Mouse (Mus musculus): ENCODE data around the gene Cnot8. TPM values are rescaled to one million over a fixed set of nuclear protein-coding genes. Genes with fewer than 3 reads are reported as not detected.
A peak's percentile ranks its signal among the peaks of the same experiment; 100 is the strongest.
"Not testable (repeated sequence)": the region's sequence is repeated elsewhere in the genome, so short reads cannot be mapped to it uniquely, and the experiment has no call there.

Cnot8 gene
- polyA plus RNA-seq, 1 experiment = 0.36 TPM

DNA sequence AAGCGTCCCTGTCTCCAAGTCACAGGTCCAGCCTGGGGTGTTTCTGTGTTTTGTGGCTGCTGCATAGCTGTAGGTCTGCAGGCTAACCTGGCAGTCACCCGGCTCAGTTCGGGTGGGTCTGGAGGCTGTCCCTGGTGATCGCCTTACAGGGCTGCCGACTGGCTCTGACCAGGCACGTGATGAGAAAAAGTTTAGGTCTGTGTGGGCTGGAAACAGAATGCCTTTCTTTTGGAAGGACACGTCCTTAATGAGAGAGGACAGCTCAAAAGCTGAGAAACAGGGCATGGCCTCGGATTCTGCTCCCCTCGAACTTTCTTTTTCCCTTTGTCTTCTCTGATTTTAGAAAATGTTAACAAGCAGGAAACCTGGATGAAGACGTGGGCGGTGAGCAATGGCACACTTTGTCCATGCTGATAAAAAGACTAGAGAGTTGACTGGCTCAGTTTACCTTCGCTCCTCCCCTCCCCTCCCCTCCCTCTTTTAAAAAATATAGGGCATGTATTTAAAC, 10.9 kb upstream of the Cnot8 start, which contains the start of gene Gm12248:
TSS of gene Gm12248 (minus strand) at position 114 of the 508 bp plus-strand sequence.
- no peak for TF ChIP-seq TAL1 (IDR thresholded peaks at IDR 0.05; ENCODE audit: low read length)
- no peak for TF ChIP-seq GATA1 (IDR thresholded peaks at IDR 0.05; ENCODE audit: low read length)
- Histone ChIP-seq H3K4me3 (replicated peaks) (peak within 1 kb of the TSS; percentile 40), H3K9me3 (ENCODE audit: control insufficient read depth, low read length) (no peaks in the 10 kb centered on the region), H3K27me3 (ENCODE audit: control insufficient read depth) (peaks cover 24% of the 10 kb centered on the region), H3K36me3 (ENCODE audit: control insufficient read depth) (no peaks in the 10 kb centered on the region), H3K4me1 (ENCODE audit: control insufficient read depth) (peaks cover 13% of the 10 kb centered on the region)

DNA sequence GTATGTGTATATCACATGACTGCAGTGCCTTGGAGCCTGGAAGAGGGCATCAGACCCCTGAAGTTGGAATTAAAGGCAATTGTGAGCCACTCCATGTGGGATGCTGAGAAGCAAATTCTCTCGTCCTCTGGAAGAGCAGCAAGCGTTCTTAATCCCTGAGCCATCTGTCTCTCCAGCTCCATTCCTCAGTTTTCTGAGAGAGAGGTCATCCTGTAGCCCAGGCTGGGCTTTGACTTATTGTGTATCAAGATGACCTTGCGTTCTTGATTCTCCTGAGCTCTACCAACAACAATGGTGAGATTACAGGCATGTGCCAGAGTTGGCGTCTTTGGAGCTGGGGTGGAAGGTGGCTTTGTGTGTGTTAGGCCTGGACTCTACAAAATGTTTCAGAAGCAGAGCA, 9.2 kb upstream of the Cnot8 start:
- peaks cover 13% of the 10 kb centered on the region for H3K4me1 ChIP-seq (ENCODE audit: control insufficient read depth)
- H3K4me3 ChIP-seq (replicated peaks) = no peak overlapping the region
- peaks cover 29% of the 10 kb centered on the region for H3K27me3 ChIP-seq (ENCODE audit: control insufficient read depth)
- no peaks in the 10 kb centered on the region for H3K9me3 ChIP-seq (ENCODE audit: control insufficient read depth, low read length)
- TF ChIP-seq GATA1 (IDR thresholded peaks at IDR 0.05; ENCODE audit: low read length) = no peak
- TF ChIP-seq TAL1 (IDR thresholded peaks at IDR 0.05; ENCODE audit: low read length) = no peak
- no peaks in the 10 kb centered on the region for H3K36me3 ChIP-seq (ENCODE audit: control insufficient read depth)

DNA sequence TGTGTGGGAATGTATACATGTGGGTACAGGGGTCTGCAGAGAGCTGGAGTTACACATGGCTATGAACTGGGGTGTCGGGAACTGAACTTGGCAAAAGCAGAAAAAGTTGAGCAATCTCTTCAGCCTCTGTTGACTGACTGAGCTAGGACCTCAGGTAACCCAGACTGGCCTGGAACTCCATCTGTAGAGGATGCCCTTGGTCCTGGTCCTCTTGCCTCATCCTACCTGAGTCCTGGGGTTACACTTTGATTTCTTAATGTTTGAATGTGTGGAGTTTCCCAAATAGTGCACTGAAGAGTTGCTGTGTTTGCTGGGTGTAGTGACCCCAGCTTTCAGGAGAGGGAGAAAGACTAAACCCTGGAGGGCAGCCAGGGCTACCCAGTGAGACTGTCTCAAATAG, 8.4 kb upstream of the Cnot8 start:
- TF ChIP-seq TAL1 (IDR thresholded peaks at IDR 0.05; ENCODE audit: low read length) (no peak), GATA1 (IDR thresholded peaks at IDR 0.05; ENCODE audit: low read length) (no peak)

DNA sequence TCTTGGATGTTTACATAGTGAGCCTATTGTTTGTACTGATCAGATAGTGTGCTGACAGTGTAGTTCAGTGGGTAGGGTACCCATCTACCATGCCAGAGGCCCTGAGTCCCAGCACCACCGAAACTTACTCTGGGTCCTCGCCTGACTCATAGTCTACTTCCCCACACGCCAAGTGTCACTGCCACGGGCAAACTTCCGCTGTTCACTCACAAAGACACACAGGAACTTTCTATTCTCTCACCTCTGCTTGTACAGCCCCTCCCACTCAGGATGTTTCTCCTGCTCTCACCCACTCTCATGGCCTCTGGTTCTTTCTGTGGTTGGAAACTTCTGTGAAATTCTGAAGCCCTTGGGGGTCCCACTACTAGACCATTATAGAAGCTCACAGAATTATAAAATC, 7.8 kb upstream of the Cnot8 start:
- no peak for TF ChIP-seq GATA1 (IDR thresholded peaks at IDR 0.05; ENCODE audit: low read length)
- no peak for TF ChIP-seq TAL1 (IDR thresholded peaks at IDR 0.05; ENCODE audit: low read length)
- H3K36me3 ChIP-seq (ENCODE audit: control insufficient read depth) = no peaks in the 10 kb centered on the region
- peaks cover 29% of the 10 kb centered on the region for H3K27me3 ChIP-seq (ENCODE audit: control insufficient read depth)
- peaks cover 13% of the 10 kb centered on the region for H3K4me1 ChIP-seq (ENCODE audit: control insufficient read depth)
- no peaks in the 10 kb centered on the region for H3K9me3 ChIP-seq (ENCODE audit: control insufficient read depth, low read length)
- H3K4me3 ChIP-seq (replicated peaks) = no peak overlapping the region

More for the DNA sequence above, 8.4 kb upstream of the Cnot8 start:
- Histone ChIP-seq H3K27me3 (ENCODE audit: control insufficient read depth) (peaks cover 29% of the 10 kb centered on the region), H3K4me1 (ENCODE audit: control insufficient read depth) (peaks cover 13% of the 10 kb centered on the region), H3K9me3 (ENCODE audit: control insufficient read depth, low read length) (no peaks in the 10 kb centered on the region), H3K4me3 (replicated peaks) (no peak overlapping the region), H3K36me3 (ENCODE audit: control insufficient read depth) (no peaks in the 10 kb centered on the region)

DNA sequence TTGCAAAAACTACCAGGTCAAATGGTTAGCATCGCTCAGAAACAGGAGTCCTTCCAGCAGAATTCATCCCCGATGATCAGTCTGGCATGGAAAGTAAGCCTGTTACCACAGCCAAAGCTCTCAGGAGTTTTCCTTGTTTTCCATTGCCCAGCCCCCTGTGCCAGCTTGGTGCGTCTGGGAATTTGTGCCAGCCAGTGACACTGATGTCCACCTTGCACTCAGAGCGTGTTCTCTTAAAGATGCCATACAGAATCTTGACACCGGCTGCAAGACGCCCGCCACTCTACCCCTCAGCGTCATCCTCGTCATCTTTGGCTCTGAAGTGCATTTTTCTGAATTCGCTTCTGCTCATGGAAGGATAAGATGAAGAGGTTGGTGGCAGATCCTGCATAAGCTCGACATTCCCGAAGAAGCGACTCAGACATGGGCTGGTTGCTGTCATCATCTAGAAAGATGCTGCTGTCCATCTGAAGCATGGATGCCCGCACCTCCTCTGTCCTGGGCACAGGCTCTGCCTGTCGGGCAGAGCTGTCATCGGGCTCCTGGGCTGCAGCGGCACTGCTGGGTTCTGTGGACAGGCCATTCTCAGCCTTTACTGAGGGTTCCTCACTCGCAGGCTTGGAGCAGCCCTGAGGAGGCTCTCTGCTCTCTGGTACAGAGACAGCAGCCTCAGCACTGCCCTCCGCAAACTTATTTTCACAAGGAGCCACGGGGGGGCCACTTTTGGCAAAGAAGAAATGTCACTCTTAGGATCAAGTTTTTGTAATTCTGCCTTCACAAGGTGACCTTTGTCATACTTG, 6.9 kb upstream of the Cnot8 start:
- Histone ChIP-seq H3K9me3 (ENCODE audit: control insufficient read depth, low read length) (no peaks in the 10 kb centered on the region), H3K4me3 (replicated peaks) (no peak overlapping the region), H3K4me1 (ENCODE audit: control insufficient read depth) (peaks cover 17% of the 10 kb centered on the region), H3K27me3 (ENCODE audit: control insufficient read depth) (peaks cover 29% of the 10 kb centered on the region), H3K36me3 (ENCODE audit: control insufficient read depth) (no peaks in the 10 kb centered on the region)
- TF ChIP-seq TAL1 (IDR thresholded peaks at IDR 0.05; ENCODE audit: low read length) = no peak
- no peak for TF ChIP-seq GATA1 (IDR thresholded peaks at IDR 0.05; ENCODE audit: low read length)

DNA sequence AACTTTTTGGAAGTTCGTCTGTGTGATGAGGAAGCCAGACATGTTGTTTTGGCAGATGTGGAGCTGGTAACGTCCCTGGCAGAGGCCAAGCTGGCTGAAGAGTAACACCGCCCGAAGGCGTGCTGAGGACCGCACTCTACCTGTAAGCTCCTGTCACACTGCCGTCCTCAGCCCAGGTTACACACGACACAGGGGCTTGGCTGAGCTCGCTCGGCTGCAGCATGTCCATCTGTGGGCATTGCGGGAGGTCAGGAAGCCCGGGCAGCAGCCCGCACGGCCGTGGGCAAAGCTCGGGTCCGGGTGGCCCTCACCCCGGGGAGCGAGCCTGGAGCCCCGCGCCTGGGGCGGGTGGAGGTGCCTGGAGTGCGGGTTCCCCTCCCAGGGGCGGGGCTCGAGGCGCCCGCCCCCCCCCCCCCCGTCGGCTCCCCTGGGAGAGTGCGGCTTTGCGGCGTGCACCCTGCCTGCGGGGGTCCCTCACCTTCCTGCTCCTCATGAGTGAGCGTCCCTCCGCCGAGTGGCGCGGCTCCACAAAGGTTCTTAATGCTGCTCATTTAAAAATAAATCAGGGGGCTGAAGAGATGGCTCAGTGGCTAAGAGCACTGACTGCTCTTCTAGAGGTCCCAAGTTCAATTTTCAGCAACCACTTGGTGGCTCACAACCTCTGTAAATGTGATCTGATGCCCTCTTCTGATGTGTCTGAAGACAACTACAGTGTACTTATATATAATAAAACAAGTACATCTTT, 6.2 kb upstream of the Cnot8 start:
- no peaks in the 10 kb centered on the region for H3K9me3 ChIP-seq (ENCODE audit: control insufficient read depth, low read length)
- TF ChIP-seq GATA1 (IDR thresholded peaks at IDR 0.05; ENCODE audit: low read length) = no peak
- TF ChIP-seq TAL1 (IDR thresholded peaks at IDR 0.05; ENCODE audit: low read length) = no peak
- H3K36me3 ChIP-seq (ENCODE audit: control insufficient read depth) = no peaks in the 10 kb centered on the region
- H3K27me3 ChIP-seq (ENCODE audit: control insufficient read depth) = peaks cover 29% of the 10 kb centered on the region
- H3K4me3 ChIP-seq (replicated peaks) = peak overlapping the region; percentile 17
- H3K4me1 ChIP-seq (ENCODE audit: control insufficient read depth) = peaks cover 17% of the 10 kb centered on the region

DNA sequence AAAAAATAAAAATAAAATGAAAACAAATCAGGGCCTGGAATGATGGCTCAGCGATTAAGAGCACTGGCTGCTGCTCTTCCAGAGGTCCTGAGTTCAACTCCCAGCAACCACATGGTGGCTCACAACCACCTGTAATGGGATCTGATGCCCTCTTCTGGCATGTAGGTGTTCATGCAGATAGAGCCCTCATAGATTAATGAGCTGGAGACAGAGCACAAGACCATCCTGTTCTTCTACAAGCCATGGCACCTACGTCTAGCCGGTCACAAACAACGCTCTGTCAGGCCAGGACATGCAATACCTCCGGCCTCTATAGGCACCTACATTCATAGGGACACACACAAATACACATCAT, 5.6 kb upstream of the Cnot8 start:
- Histone ChIP-seq H3K4me1 (ENCODE audit: control insufficient read depth) (peaks cover 19% of the 10 kb centered on the region), H3K27me3 (ENCODE audit: control insufficient read depth) (peaks cover 29% of the 10 kb centered on the region)
- not testable (repeated sequence) for H3K36me3 ChIP-seq (ENCODE audit: control insufficient read depth); H3K4me3 ChIP-seq (replicated peaks); H3K9me3 ChIP-seq (ENCODE audit: control insufficient read depth, low read length)

DNA sequence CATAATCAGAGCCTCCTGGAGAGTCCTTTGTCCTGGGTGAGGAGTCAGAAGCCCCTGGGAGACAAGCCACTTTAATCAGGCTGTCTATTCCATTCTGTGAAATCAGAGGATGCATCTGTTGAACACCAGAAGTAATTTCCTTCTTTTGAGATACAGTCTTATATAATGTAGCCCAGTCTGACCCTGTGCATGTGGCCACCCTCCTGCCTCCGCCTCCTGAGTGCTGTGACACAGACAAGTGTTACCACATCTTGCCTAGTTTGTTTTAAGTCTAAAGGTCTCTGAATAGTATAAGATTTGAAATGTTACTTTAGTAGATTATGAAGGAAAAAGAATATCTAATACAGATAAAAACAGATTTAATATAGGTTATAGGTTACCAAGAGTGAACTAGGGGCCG, 3.9 kb upstream of the Cnot8 start:
- no peaks in the 10 kb centered on the region for H3K36me3 ChIP-seq (ENCODE audit: control insufficient read depth)
- peaks cover 29% of the 10 kb centered on the region for H3K27me3 ChIP-seq (ENCODE audit: control insufficient read depth)
- no peak for TF ChIP-seq TAL1 (IDR thresholded peaks at IDR 0.05; ENCODE audit: low read length)
- H3K9me3 ChIP-seq (ENCODE audit: control insufficient read depth, low read length) = no peaks in the 10 kb centered on the region
- H3K4me3 ChIP-seq (replicated peaks) = no peak overlapping the region
- peaks cover 27% of the 10 kb centered on the region for H3K4me1 ChIP-seq (ENCODE audit: control insufficient read depth)

DNA sequence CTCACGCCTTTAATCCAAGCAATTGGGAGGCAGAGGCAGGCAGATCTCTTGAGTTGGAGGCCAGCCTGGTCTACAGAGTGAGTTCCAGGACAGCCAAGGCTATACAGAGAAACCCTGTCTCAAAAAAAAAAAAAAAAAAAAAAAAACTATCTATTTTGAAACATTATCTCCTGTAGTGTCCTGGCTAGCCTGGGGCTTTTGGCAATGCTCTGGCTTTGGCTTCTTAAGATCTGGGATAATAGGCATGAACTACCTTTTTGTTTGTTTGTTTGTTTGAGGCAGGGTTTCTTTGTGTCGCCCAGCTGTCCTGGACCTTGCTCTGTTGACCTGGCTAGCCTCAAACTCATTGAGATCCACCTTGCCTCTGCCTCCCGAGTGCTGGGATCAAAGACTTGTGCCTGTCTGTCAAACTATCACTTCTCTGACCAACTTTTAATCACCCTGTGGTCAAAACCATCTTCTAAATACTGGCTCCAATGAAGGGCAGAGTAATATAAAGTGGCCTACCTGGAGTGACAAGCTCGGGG, 2.7 kb upstream of the Cnot8 start:
- TF ChIP-seq TAL1 (IDR thresholded peaks at IDR 0.05; ENCODE audit: low read length) = no peak
- no peak for TF ChIP-seq GATA1 (IDR thresholded peaks at IDR 0.05; ENCODE audit: low read length)

More for the DNA sequence above, 2.7 kb upstream of the Cnot8 start:
- Histone ChIP-seq H3K9me3 (ENCODE audit: control insufficient read depth, low read length) (no peaks in the 10 kb centered on the region), H3K36me3 (ENCODE audit: control insufficient read depth) (no peaks in the 10 kb centered on the region), H3K27me3 (ENCODE audit: control insufficient read depth) (peaks cover 22% of the 10 kb centered on the region), H3K4me3 (replicated peaks) (no peak overlapping the region), H3K4me1 (ENCODE audit: control insufficient read depth) (peaks cover 38% of the 10 kb centered on the region)

Data from erythroblast, embryonic 14.5 days (primary cell).